19 mouse cellular contexts compared by ENCODE assay signal in genomic region chr10:99635796-99636195, GRCm38 (mm10).
DNase-seq lines count a peak whose midpoint lies in the region; ATAC-seq and TF ChIP-seq lines count a peak whose summit lies in the region.
"Had no signal": no experiment of that assay in that cellular context is flagged by ENCODE, and none has a peak within 500 bp of the region (broad histone marks: within the 10 kb centered on the region; RNA-seq: fewer than 3 reads in every experiment).

No protein-coding gene starts in this region.

- peak; percentile 26 for ATAC-seq in forebrain, embryonic 14.5 days
- no peak for ATAC-seq in forebrain, embryonic 11.5 days (replicated peaks; ENCODE audit: low FRiP score)
- peak; percentile 44; the same call in 1 of the 2 replicates for ATAC-seq in lung, postnatal 0 days
- ATAC-seq: inflammation-experienced regulatory T-cells, adult 6 months; intestine, postnatal 0 days had no signal

- no peak for TF ChIP-seq POLR2A in lung, adult 2 months (IDR thresholded peaks at IDR 0.05; ENCODE audit: borderline replicate concordance, extremely low read depth, low read depth, low read length)

- peaks cover 4% of the 10 kb centered on the region; the same call in 1 of the 2 replicates for H3K4me1 ChIP-seq in forebrain, embryonic 14.5 days (ENCODE audit: control insufficient read depth, insufficient read depth, low read length)
- no peaks in the 10 kb centered on the region for H3K4me1 ChIP-seq in forebrain, embryonic 11.5 days (replicated peaks; ENCODE audit: control insufficient read depth, insufficient read depth, low read length)
- H3K4me1 ChIP-seq in lung, adult 2 months (ENCODE audit: control insufficient read depth, insufficient read depth, low read length), result peaks cover 6% of the 10 kb centered on the region; the same call in 1 of the 2 replicates
- H3K4me1 ChIP-seq in lung, postnatal 0 days (ENCODE audit: insufficient read depth, low read depth, low read length), result no peaks in the 10 kb centered on the region
- H3K4me1 ChIP-seq: heart, embryonic 12.5 days; hindbrain, embryonic 10.5 days; hindbrain, embryonic 15.5 days had no signal

- no peaks in the 10 kb centered on the region for H3K27me3 ChIP-seq in forebrain, embryonic 14.5 days (replicated peaks; ENCODE audit: control insufficient read depth, insufficient read depth, low read length)
- H3K27me3 ChIP-seq in forebrain, embryonic 11.5 days (ENCODE audit: control insufficient read depth, insufficient read depth, low read length), result no peaks in the 10 kb centered on the region
- no peaks in the 10 kb centered on the region for H3K27me3 ChIP-seq in lung, postnatal 0 days (replicated peaks; ENCODE audit: insufficient read depth, low read length)
- H3K27me3 ChIP-seq: heart, embryonic 12.5 days; hindbrain, embryonic 15.5 days had no signal

- H3K36me3 ChIP-seq in forebrain, embryonic 14.5 days (ENCODE audit: control insufficient read depth, insufficient read depth, low read length), result no peaks in the 10 kb centered on the region
- no peaks in the 10 kb centered on the region for H3K36me3 ChIP-seq in forebrain, embryonic 11.5 days (ENCODE audit: control insufficient read depth, insufficient read depth, low read length)
- H3K36me3 ChIP-seq in lung, postnatal 0 days (ENCODE audit: insufficient read depth, low read length), result no peaks in the 10 kb centered on the region
- H3K36me3 ChIP-seq: embryonic facial prominence, embryonic 10.5 days; heart, embryonic 12.5 days; hindbrain, embryonic 10.5 days; hindbrain, embryonic 15.5 days had no signal

- WGBS in forebrain, embryonic 14.5 days, result 42% methylated on average over 4 of the region's 4 CpGs
- 92% methylated on average over 4 of the region's 4 CpGs for WGBS in forebrain, embryonic 11.5 days
- WGBS in lung, adult 2 months, result 68% methylated on average over 4 of the region's 4 CpGs
- WGBS in lung, postnatal 0 days, result 68% methylated on average over 4 of the region's 4 CpGs

- peak; percentile 74 for DNase-seq in forebrain, embryonic 14.5 days (ENCODE audit: low spot score)
- DNase-seq in forebrain, embryonic 11.5 days (ENCODE audit: low spot score), result no peak
- DNase-seq in lung, adult 18-20 months, result peak; percentile 29 to 53
- no peak for DNase-seq in lung, adult 2 months
- DNase-seq in lung, postnatal 0 days (ENCODE audit: low spot score), result peak; percentile 43
- peak; percentile 34 for DNase-seq in lung, postnatal 25 days (ENCODE audit: low spot score)
- no peak for DNase-seq in heart, adult 8-10 months (ENCODE audit: low spot score)
- DNase-seq: adrenal gland, adult 2 months; adrenal gland, postnatal 25 days; cerebellum, adult 11 months; cerebellum, adult 8-10 months; gastrocnemius, postnatal 14 days; heart, adult 2 months had no signal

- no peak overlapping the region for H3K27ac ChIP-seq in forebrain, embryonic 14.5 days (ENCODE audit: low read depth, low read length)
- H3K27ac ChIP-seq in forebrain, embryonic 11.5 days (ENCODE audit: low read depth, low read length), result no peak overlapping the region
- H3K27ac ChIP-seq in lung, postnatal 0 days (ENCODE audit: low read length), result no peak overlapping the region
- H3K27ac ChIP-seq: embryonic facial prominence, embryonic 10.5 days; heart, adult 2 months; hindbrain, embryonic 10.5 days; hindbrain, embryonic 15.5 days had no signal

- TF ChIP-seq CTCF in lung, adult 2 months (IDR thresholded peaks at IDR 0.05; ENCODE audit: insufficient read depth, low read length), result no peak
- no peak for TF ChIP-seq CTCF in lung, postnatal 0 days (IDR thresholded peaks at IDR 0.05)

- no peak for TF ChIP-seq EP300 in lung, postnatal 0 days (IDR thresholded peaks at IDR 0.05)

- H3K9ac ChIP-seq in forebrain, embryonic 14.5 days (ENCODE audit: low read length), result no peak overlapping the region
- H3K9ac ChIP-seq in forebrain, embryonic 11.5 days (ENCODE audit: low read length), result no peak overlapping the region
- no peak overlapping the region for H3K9ac ChIP-seq in lung, postnatal 0 days (replicated peaks; ENCODE audit: low read depth)
- H3K9ac ChIP-seq: heart, embryonic 12.5 days; hindbrain, embryonic 15.5 days had no signal

- H3K4me3 ChIP-seq in forebrain, embryonic 14.5 days (ENCODE audit: low read depth, low read length), result no peak overlapping the region
- H3K4me3 ChIP-seq in forebrain, embryonic 11.5 days (ENCODE audit: low read depth, low read length), result no peak overlapping the region
- H3K4me3 ChIP-seq in lung, adult 2 months (replicated peaks; ENCODE audit: extremely low read depth, low read depth, low read length), result no peak overlapping the region
- no peak overlapping the region for H3K4me3 ChIP-seq in lung, postnatal 0 days (ENCODE audit: low read depth, low read length)
- H3K4me3 ChIP-seq: embryonic facial prominence, embryonic 10.5 days; heart, adult 2 months; heart, embryonic 12.5 days; hindbrain, embryonic 10.5 days; hindbrain, embryonic 15.5 days had no signal

- H3K9me3 ChIP-seq in forebrain, embryonic 14.5 days (replicated peaks; ENCODE audit: control insufficient read depth, low read length), result no peaks in the 10 kb centered on the region
- no peaks in the 10 kb centered on the region for H3K9me3 ChIP-seq in forebrain, embryonic 11.5 days (ENCODE audit: control insufficient read depth, low read length)
- no peaks in the 10 kb centered on the region for H3K9me3 ChIP-seq in lung, postnatal 0 days (ENCODE audit: low read length)
- H3K9me3 ChIP-seq: embryonic facial prominence, embryonic 10.5 days; heart, embryonic 12.5 days; hindbrain, embryonic 10.5 days; hindbrain, embryonic 15.5 days had no signal

- no peak overlapping the region for H3K4me2 ChIP-seq in forebrain, embryonic 14.5 days (ENCODE audit: low read length)
- no peak overlapping the region for H3K4me2 ChIP-seq in forebrain, embryonic 11.5 days (ENCODE audit: low read depth, low read length, severe bottlenecking)
- no peak overlapping the region for H3K4me2 ChIP-seq in lung, postnatal 0 days (replicated peaks; ENCODE audit: low read depth, low read length)
- H3K4me2 ChIP-seq: heart, embryonic 12.5 days; hindbrain, embryonic 15.5 days had no signal

Comparison
In these comparisons a context has a peak if more than half of its experiments do, and no peak if none do; other contexts are left out.
1. DNase-seq: peak in forebrain, embryonic 14.5 days (single experiment), lung, adult 18-20 months (2 of 2), lung, postnatal 0 days (single experiment) and lung, postnatal 25 days (single experiment); none in forebrain, embryonic 11.5 days (single experiment), lung, adult 2 months (single experiment) and heart, adult 8-10 months (single experiment).